Mouse (Mus musculus) forelimb bud, embryonic 11.5 days (tissue): Measurements from ENCODE around the gene Slc38a4.

Source experiments
- DNase-seq: peaks from one replicate; pipeline ENCODE4 v3.0.0-alpha.2; 2012; ENCODE audit warnings: low read depth, low spot score

Slc38a4 gene

GRCm38 (mm10) chr15:97054767-97055489, 828 bp downstream of the Slc38a4 start:
- DNase-seq, result no peak

GRCm38 (mm10) chr15:97054131-97054530, 1.6 kb downstream of the Slc38a4 start:
- DNase-seq, result no peak

- no peak for DNase-seq
Measured at GRCm38 (mm10) chr15:97050436-97050835, 5.3 kb downstream of the Slc38a4 start.

- DNase-seq, result no peak
Measured at GRCm38 (mm10) chr15:97050011-97050410, 5.7 kb downstream of the Slc38a4 start.

- no peak for DNase-seq
Measured at GRCm38 (mm10) chr15:97049281-97049841, 6.4 kb downstream of the Slc38a4 start.

- no peak for DNase-seq
Measured at GRCm38 (mm10) chr15:97048267-97048666, 7.5 kb downstream of the Slc38a4 start.

GRCm38 (mm10) chr15:97043921-97044320, 11.8 kb downstream of the Slc38a4 start:
- no peak for DNase-seq

- no peak for DNase-seq
Measured at GRCm38 (mm10) chr15:97042001-97042491, 13.7 kb downstream of the Slc38a4 start.

- no peak for DNase-seq
Measured at GRCm38 (mm10) chr15:97041182-97041581, 14.6 kb downstream of the Slc38a4 start.

- no peak for DNase-seq
Measured at GRCm38 (mm10) chr15:97037710-97038109, 18.0 kb downstream of the Slc38a4 start.

GRCm38 (mm10) chr15:97035892-97036291, 19.9 kb downstream of the Slc38a4 start:
- DNase-seq, result no peak

- DNase-seq, result peak; percentile 46
Measured at GRCm38 (mm10) chr15:97033485-97033991, 22.2 kb downstream of the Slc38a4 start.

- DNase-seq, result no peak
Measured at GRCm38 (mm10) chr15:97031886-97032285, 23.9 kb downstream of the Slc38a4 start.

- DNase-seq, result no peak
Measured at GRCm38 (mm10) chr15:97030984-97031492, 24.7 kb downstream of the Slc38a4 start.

GRCm38 (mm10) chr15:97030136-97030535, 25.6 kb downstream of the Slc38a4 start:
- DNase-seq, result no peak

- DNase-seq, result no peak
Measured at GRCm38 (mm10) chr15:97029064-97029791, 26.5 kb downstream of the Slc38a4 start.

- no peak for DNase-seq
Measured at GRCm38 (mm10) chr15:97028651-97029050, 27.1 kb downstream of the Slc38a4 start.

GRCm38 (mm10) chr15:97028046-97028634, 27.6 kb downstream of the Slc38a4 start:
- DNase-seq, result no peak

- no peak for DNase-seq
Measured at GRCm38 (mm10) chr15:97026670-97027069, 29.1 kb downstream of the Slc38a4 start.

GRCm38 (mm10) chr15:97022764-97023163, 33.0 kb downstream of the Slc38a4 start:
- DNase-seq, result no peak

- DNase-seq, result no peak
Measured at GRCm38 (mm10) chr15:97022213-97022612, 33.5 kb downstream of the Slc38a4 start.

- no peak for DNase-seq
Measured at GRCm38 (mm10) chr15:97020221-97020620, 35.5 kb downstream of the Slc38a4 start.
